In genomic region chr10:124603061-124603460, GRCm38 (mm10) we compare ENCODE assay signal across 17 mouse cellular contexts.
"Had no signal": no experiment of that assay in that cellular context is flagged by ENCODE, and none has a peak within 500 bp of the region (broad histone marks: within the 10 kb centered on the region; RNA-seq: fewer than 3 reads in every experiment).

No protein-coding gene starts in this region.

- H3K4me1 ChIP-seq: liver, embryonic 15.5 days; lung, embryonic 15.5 days; megakaryocyte, embryonic 14.5 days; midbrain, embryonic 13.5 days; midbrain, embryonic 15.5 days; neural tube, embryonic 12.5 days had no signal

- ATAC-seq: liver, postnatal 0 days; lung, postnatal 0 days; midbrain, embryonic 13.5 days; midbrain, embryonic 15.5 days had no signal

- H3K9me3 ChIP-seq: liver, embryonic 15.5 days; lung, embryonic 15.5 days; midbrain, embryonic 13.5 days; midbrain, embryonic 15.5 days; neural tube, embryonic 12.5 days had no signal

- H3K4me3 ChIP-seq: liver, embryonic 15.5 days; lung, embryonic 15.5 days; megakaryocyte, embryonic 14.5 days; midbrain, embryonic 13.5 days; midbrain, embryonic 15.5 days; neural tube, embryonic 12.5 days had no signal

- H3K36me3 ChIP-seq: liver, embryonic 15.5 days; lung, embryonic 15.5 days; midbrain, embryonic 13.5 days; midbrain, embryonic 15.5 days; neural tube, embryonic 12.5 days had no signal

- DNase-seq: liver, postnatal 0 days; lung, adult 2 months; lung, postnatal 14 days; lung, postnatal 36 days; right cerebral cortex, postnatal 14 days; thymus, adult 18-20 months; thymus, postnatal 14 days; thymus, postnatal 36 days had no signal

- H3K27ac ChIP-seq: liver, embryonic 15.5 days; lung, embryonic 15.5 days; macrophage; midbrain, embryonic 13.5 days; midbrain, embryonic 15.5 days; neural tube, embryonic 12.5 days had no signal

- H3K27me3 ChIP-seq: liver, embryonic 15.5 days; lung, embryonic 15.5 days; megakaryocyte, embryonic 14.5 days; midbrain, embryonic 13.5 days; midbrain, embryonic 15.5 days; neural tube, embryonic 12.5 days had no signal

- H3K9ac ChIP-seq: liver, embryonic 15.5 days; liver, postnatal 0 days; lung, embryonic 15.5 days; midbrain, embryonic 13.5 days; midbrain, embryonic 15.5 days; neural tube, embryonic 12.5 days had no signal

- H3K4me2 ChIP-seq: liver, embryonic 15.5 days; lung, embryonic 15.5 days; midbrain, embryonic 11.5 days; midbrain, embryonic 13.5 days; midbrain, embryonic 15.5 days; neural tube, embryonic 12.5 days had no signal
